ENCODE assay signal across 5 mouse cellular contexts in genomic region chr12:108108591-108108990, GRCm38 (mm10).
DNase-seq lines count a peak whose midpoint lies in the region; ATAC-seq and TF ChIP-seq lines count a peak whose summit lies in the region.
"Not testable (repeated sequence)": the region's sequence is repeated elsewhere in the genome, so short reads cannot be mapped to it uniquely, and the experiment has no call there.

No protein-coding gene starts in this region.

- peak overlapping the region; percentile 21; the same call in 1 of the 2 replicates for H3K27ac ChIP-seq in intestine, postnatal 0 days (ENCODE audit: low read depth, low read length)

- not testable (repeated sequence) for H3K9me3 ChIP-seq in intestine, postnatal 0 days (ENCODE audit: control insufficient read depth)

- WGBS in intestine, postnatal 0 days, result 57% methylated on average over 7 of the region's 7 CpGs

- peaks cover 30% of the 10 kb centered on the region for H3K36me3 ChIP-seq in intestine, postnatal 0 days (ENCODE audit: control insufficient read depth, insufficient read depth)

- H3K9ac ChIP-seq in intestine, postnatal 0 days (ENCODE audit: low read depth, low read length), result not testable (repeated sequence)

- H3K4me1 ChIP-seq in intestine, postnatal 0 days (replicated peaks; ENCODE audit: control insufficient read depth, insufficient read depth, low read length), result not testable (repeated sequence)

- DNase-seq in heart, adult 11 months, result peak; percentile 92
- DNase-seq in heart, adult 18-20 months, result peak; percentile 23 to 45
- peak; percentile 21 for DNase-seq in heart, adult 8-10 months (ENCODE audit: low spot score)
- peak; percentile 6 for DNase-seq in neural tube, embryonic 10.5 days (ENCODE audit: extremely low spot score, low spot score)

- ATAC-seq in intestine, postnatal 0 days, result not testable (repeated sequence)

- not testable (repeated sequence) for TF ChIP-seq CTCF in intestine, postnatal 0 days (IDR thresholded peaks at IDR 0.05; ENCODE audit: low read depth)

- H3K4me3 ChIP-seq in intestine, postnatal 0 days (ENCODE audit: low read depth, low read length), result not testable (repeated sequence)

- H3K4me2 ChIP-seq in intestine, postnatal 0 days (replicated peaks; ENCODE audit: low read depth), result not testable (repeated sequence)

- H3K27me3 ChIP-seq in intestine, postnatal 0 days (replicated peaks; ENCODE audit: control insufficient read depth, insufficient read depth, low read length), result not testable (repeated sequence)

Comparison
In these comparisons a context has a peak if more than half of its experiments do, and no peak if none do; other contexts are left out.
1. DNase-seq: peak in every context shown above with its lines; median percentile 92 in heart, adult 11 months; 34 in heart, adult 18-20 months; 21 in heart, adult 8-10 months; 6 in neural tube, embryonic 10.5 days.